Mouse (Mus musculus) cerebellum, adult 8-10 months (tissue): ENCODE measurements around the gene Gfm1.

Source experiments
- DNase-seq: peaks from one replicate; pipeline ENCODE4 v3.0.0; 2022

The Gfm1 gene

DNA sequence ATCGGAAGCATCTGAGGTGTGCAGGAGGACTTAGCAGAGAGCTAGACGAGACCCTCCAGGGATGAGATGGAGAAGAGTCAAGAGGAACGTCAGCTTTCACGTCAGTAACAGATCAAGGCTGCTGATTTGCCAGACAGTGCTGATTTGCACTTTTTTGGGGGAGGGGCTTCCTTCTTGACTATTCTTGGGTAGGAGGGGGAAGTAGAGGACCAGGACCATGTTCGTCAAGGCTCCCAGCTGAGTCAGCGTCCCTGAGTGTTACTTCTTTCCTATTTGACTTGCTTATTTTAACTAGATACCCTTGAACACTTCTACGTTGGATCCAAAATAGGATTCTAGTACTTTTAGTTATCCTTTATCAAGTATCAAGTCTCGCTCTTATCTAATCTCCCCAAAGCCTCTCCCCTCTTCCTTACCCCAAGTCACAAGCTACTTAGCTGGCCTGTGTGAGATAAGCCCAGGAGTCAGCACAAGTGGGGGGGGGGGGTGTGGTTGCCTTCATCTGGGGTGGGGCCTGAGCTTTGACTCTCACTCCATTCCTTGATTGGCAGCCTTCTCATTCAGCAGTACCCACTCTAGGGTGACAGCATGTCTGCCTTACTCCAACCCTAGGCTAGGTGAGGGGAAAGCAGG, 69.0 kb downstream of the Gfm1 start:
- DNase-seq = no peak

DNA sequence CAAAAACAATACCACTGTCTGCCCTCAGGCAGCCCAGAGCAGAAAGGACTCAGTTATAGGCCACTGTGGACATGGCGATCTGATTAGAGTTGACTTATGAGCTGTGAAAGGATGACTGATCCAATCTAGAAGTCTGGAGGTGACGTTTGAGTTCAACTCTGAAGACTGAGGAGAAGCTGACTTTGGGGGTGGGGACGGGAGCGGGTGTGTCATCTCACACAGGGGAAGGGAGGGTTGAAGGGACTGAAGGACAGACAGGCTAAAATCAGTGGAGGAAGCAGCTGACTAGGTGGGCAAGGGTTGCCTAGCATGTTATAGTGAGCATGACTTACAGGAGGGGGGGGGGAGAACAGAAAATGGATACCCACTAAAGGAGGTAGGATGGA, 69.5 kb downstream of the Gfm1 start:
- no peak for DNase-seq

DNA sequence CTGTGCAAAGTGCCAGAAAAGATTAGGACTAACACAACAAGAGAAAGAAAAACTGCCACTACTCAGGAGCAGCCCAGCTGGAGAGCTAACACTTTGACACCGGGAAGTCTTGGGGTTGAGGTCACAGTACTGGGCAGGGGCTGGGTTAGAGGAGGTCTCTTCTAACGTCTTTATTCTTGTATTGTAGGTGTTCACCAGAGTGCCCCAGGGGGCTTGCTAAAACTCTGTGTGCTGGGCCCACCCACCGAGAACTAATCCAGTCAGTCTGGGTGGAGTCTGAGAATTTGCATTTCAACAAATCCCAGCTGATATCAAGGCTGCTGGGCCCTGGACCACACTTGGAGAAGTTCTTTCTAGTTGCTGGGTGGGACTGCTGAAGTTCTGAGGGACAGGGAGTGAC, 74.0 kb downstream of the Gfm1 start:
- DNase-seq = no peak

DNA sequence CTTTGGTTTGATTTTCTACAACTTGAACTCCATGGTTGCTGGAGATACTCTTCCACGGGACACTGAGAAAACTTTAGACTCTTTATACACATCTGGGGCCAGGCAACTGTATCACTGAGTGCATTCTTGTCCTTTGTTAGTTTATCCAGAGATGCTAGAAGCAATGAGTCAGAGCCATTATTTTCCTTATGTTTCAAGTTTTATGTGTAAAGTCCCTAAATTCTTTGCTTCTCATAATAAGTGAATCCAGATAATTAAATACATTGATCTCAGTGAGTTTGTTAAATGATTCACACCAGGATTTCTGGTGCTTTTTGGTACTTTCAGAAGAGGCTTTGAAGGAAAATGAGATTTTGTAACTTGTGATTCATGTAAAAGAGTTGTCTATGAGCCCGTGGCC, 75.4 kb downstream of the Gfm1 start:
- no peak for DNase-seq

DNA sequence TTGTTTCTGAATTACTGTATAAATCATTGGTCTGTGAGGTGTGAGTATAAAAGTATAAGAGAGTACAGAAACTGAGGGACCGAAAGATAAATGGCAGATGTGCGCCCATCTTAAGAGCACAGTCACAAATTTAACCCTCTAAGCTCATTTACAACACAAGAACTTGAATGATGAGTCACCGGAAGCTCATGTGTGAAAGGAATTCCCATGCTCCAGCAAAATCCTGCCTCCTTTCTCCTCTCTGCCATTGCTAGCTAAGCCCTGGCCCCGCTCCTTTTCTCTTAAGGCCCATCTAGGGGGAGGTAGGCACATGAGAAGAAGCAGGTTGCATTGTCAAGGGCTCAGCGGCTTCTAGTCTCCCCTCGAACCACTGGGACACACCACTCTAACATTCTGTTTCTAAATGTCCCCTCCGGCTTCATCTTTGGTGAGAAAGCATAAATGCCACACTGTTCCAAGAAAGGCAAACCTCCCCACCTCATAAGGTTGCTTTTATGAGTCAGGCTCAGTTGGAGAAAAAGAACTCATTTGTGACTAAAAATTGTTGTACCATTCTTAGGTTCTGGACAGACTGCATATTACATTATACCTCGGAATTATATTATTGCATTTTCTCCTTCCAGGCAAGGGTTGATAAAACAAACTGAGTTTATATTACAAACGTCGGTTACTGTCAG, 78.5 kb downstream of the Gfm1 start:
- DNase-seq = no peak

DNA sequence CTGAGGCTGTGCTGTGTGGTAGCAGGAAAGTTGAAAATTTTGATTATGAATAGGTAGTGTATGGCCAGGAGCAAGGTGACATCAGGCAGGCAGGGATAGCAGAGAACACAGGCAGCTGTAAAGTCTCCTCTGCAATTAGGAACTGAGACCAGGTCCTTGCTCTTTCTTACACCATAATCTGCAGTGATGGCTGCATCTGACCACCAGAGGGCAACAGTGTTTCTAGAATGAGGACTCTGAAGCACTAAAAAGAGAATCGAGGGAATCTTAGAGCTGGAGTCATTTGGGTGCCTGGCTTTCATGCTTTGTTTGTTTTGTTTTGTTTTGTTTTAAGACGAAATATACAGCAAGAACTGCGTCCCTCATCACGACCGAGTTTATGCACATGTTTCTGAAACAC, 82.9 kb downstream of the Gfm1 start:
- peak; percentile 58 for DNase-seq

DNA sequence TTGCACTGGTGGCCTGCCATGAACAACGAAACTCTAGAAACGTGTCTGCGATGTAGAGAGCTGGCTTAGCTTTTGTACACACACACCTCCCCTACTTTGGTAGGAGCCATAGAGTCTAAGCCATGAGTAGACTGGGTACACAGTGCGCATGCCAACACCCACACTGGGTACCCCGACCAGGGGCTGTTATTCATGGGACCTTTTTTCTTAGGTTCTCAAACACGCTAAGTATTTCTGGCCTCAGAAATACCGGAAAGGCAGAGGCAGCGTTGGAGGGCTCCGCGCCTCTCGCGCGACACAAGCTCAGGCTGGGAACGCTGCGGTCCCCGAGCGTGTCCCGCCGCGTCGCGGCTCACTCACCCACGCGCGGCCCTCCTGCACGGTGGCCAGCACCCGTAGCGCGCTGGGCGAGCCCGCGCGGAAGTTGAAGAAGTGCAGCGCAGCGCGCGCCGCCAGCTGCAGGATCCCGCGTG, 84.9 kb downstream of the Gfm1 start:
- DNase-seq = no peak

DNA sequence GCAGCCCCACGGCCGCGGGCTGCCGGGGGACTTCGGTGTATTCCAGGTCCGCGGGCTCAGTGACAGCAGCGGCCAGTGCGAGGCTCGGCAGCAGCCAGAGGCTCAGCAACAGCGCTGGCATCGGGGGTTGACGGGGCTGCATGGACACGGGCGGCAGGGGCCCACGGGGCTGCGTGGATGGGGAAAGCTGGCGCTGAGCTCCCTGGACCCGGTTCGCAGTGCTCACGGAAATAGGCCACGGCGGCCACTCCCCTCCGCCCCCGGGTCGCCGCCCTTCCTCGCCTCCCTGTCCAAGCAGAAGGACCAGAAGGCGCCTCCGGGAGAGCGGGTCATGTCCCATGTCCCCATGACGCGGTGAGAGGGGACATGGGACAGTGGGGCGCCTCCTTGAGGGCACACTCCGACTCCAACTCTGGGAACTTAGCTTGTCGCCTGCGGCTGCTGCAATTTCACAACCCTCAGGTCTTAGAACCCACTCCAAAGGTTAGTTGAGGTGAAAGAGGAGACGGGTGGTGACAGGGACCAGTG, 85.4 kb downstream of the Gfm1 start, which contains the start of gene Rarres1:
TSS of gene Rarres1 (minus strand) at position 250 of the 528 bp plus-strand sequence.
- DNase-seq = no peak

DNA sequence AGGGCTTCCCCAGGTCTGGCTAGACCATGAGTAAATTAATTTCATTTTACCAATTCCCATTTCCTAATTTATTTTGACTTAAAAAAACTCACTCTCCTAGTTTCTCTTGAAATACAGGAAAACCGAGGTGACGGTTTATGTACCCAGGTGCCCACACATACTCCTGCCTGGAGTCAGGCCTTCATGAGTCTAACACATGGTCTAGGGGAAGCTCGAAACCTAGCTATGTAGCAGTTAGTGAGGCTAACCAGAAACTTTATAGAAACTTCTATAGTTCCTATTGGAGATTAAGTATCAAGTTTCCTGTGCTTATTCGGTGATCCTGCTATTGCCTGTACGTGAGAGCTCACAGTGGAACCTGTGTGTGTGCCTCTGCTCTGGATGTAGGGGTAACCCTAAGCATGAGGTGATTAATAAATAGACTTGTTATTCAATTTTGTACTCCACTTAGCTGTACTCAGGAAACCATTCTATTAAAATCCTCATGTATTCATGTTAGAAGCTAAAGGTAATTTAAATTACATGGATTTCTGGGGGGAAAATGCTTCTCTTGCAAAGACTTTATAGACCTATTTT, 90.8 kb downstream of the Gfm1 start:
- DNase-seq = no peak

DNA sequence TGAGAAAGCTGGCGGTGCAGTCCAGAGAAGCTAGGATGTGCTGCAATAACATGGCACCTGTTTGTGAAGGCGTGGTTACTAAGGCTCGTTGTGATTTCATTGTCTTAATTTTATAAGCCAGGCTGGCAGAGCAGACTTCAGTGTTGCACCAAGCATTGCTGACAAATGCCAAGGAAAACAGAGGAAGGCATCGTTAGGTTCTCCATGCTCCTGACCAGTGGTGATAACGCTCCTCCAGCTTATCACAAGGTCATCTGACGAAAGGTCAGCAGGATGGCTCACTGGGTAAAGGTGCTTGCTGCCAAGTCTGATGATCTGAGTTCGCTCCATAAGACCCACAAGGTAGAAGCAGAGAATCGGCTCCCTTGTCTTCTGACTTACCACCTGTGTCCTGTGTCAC, 92.8 kb downstream of the Gfm1 start:
- no peak for DNase-seq

DNA sequence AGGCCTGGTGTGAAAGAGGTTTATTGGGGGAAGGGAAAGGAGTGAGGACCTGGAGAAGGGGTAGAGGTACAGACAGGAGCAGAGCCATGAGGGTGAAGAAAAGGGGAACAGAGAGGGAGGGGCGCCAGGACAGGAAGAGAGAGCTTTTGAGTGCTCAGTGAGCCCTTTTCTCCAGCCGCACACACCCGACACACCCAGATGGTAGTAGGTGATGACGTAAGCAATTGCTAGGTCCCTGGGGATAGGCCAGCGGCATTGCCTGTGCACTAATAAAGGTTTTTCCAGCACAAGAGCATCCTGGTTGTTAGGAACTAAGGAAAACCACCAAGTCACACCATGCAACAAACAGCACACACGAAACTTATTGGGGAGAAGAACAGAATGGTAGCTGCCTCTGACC, 94.9 kb downstream of the Gfm1 start:
- no peak for DNase-seq
